Mouse (Mus musculus) intestine, embryonic 16.5 days (tissue): ENCODE data around the gene Gm3752. TPM values are rescaled to one million over a fixed set of nuclear protein-coding genes. Genes with fewer than 3 reads are reported as not detected.
"Not testable (repeated sequence)": the region's sequence is repeated elsewhere in the genome, so short reads cannot be mapped to it uniquely, and the experiment has no call there.

Experiments used
- ATAC-seq: fragments of 200-750 bp; cut with Nextera tagmentation; 2 replicates; pipeline ENCODE4 v1.8.0; 2017; ENCODE audit warnings: moderate TSS enrichment, moderate library complexity
- H3K27ac ChIP-seq: fragments of 300-500 bp; sonication (generic); 2 replicates; pipeline ENCODE4 v1.5.1; 2014; ENCODE audit warnings: mild to moderate bottlenecking, low read length
- H3K27me3 ChIP-seq: fragments of 300-500 bp; sonication (generic); replicated peaks from 2 replicates; pipeline ENCODE4 v1.6.1; 2014; ENCODE audit warnings: low read length, control low read depth, mixed read lengths; ENCODE audit not compliant: control insufficient read depth, insufficient read depth
- H3K36me3 ChIP-seq: fragments of 300-500 bp; sonication (generic); 2 replicates; pipeline ENCODE4 v1.6.1; 2014; ENCODE audit warnings: low read length, control low read depth; ENCODE audit not compliant: control insufficient read depth, insufficient read depth
- H3K4me1 ChIP-seq: fragments of 300-500 bp; sonication (generic); 2 replicates; pipeline ENCODE4 v1.6.1; 2014; ENCODE audit warnings: low read length, control low read depth, mixed read lengths; ENCODE audit not compliant: control insufficient read depth, insufficient read depth
- H3K4me2 ChIP-seq: fragments of 300-500 bp; sonication (generic); 2 replicates; pipeline ENCODE4 v1.6.1; 2014; ENCODE audit warnings: low read depth, low read length, control low read depth
- H3K4me3 ChIP-seq: fragments of 300-500 bp; sonication (generic); 2 replicates; pipeline ENCODE4 v1.5.1; 2014; ENCODE audit warnings: mild to moderate bottlenecking, low read length
- H3K9ac ChIP-seq: fragments of 300-500 bp; sonication (generic); 2 replicates; pipeline ENCODE4 v1.6.1; 2014; ENCODE audit warnings: low read depth, low read length
- H3K9me3 ChIP-seq: fragments of 300-500 bp; sonication (generic); 2 replicates; pipeline ENCODE4 v1.6.1; 2016; ENCODE audit warnings: low read length, control low read depth; ENCODE audit not compliant: control insufficient read depth
- WGBS: fragments of 180-500 bp; shearing (Covaris S2); extraction: QIAGEN DNeasy Blood & Tissue Kit; methylation state at CpG from one replicate; pipeline ENCODE4 v1.1.7; 2014; 5-methylcytosine and 5-hydroxymethylcytosine counted together
- polyA plus RNA-seq: library from polyadenylated mRNA; unstranded; fragments of >200 nt; fragmentation: Nextera tagmentation; extraction: Ambion mirVana; gene quantifications from 2 replicates; pipeline ENCODE4 v1.2.1, GENCODE M21; 2015

The Gm3752 gene
- polyA plus RNA-seq: not detected in 2 replicates

DNA sequence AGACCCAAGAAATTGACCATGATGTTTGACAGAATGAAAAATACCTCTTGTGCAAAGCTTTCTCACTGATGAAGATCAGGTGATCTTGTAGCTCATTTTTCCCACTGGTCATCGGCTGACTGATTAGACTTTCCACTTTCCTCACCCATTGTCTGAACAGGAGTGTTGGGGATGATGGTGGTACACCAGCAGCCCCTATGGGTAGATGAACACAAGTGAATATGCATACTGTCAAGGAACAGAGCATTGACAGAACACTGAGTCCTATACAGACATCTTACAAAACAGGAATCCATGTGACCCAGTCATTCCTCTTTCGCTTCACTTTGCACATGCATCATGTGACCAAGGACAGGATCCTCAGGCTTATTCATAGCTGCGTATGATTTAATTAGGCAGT lies at the start of gene Gm3752:
Gene Gm3752, minus strand, starts transcription at position 101 of the 400 bp plus-strand sequence.
- H3K9ac ChIP-seq, H3K4me3 ChIP-seq, H3K4me2 ChIP-seq, H3K4me1 ChIP-seq, ATAC-seq, H3K9me3 ChIP-seq, H3K36me3 ChIP-seq, H3K27ac ChIP-seq, H3K27me3 ChIP-seq: not testable (repeated sequence)
- WGBS: 73% methylated on average over 1 of the region's 3 CpGs

DNA sequence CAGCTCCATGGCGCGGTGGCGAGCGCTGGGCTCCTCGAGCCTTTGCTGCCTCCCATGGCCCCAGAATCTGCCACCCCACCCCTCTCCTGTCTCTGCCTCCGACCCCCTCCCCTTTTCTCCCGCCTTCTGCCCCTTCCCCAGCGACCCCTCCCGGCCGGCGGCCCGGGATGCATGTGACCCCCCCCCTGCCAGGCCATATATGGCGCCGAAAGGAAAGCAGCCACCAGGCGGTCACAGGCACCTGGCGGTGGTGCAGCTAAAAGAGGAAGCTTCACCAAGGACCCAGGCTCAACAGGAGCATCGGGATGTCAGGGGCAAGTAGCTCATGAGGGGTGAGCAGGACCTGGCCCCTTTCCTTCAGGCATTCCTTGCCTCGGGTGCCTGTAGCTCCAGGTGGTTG lies 5.2 kb upstream of the Gm3752 start:
- not testable (repeated sequence) for H3K9ac ChIP-seq, H3K27me3 ChIP-seq, H3K27ac ChIP-seq, ATAC-seq, H3K36me3 ChIP-seq, H3K4me1 ChIP-seq, H3K9me3 ChIP-seq
- Histone ChIP-seq H3K4me3 (peak overlapping the region; percentile 26), H3K4me2 (peak overlapping the region; percentile 52)
- WGBS: 0% methylated on average over 12 of the region's 18 CpGs

DNA sequence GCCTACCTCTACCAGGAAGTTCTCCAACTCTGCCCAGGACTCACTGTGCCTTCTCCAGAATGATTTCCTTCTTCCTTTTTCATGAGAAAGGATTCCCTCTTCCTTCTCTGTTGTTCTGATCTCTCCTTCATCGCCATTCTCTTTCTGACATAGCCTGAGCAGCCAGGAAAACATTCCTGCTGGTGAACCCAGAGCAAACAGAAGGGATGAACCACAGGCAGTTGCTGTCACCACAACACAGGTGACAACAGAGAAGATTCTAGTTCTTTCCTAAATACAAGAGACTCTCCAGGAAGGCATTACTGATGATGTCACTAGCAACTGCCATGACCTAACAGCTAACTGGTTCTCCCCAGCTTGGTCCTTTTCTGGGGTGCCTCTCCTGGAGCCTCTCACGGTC lies 32.7 kb downstream of the Gm3752 start, which contains the start of gene Gm3755:
Gene Gm3755, minus strand, starts transcription at position 101 of the 400 bp plus-strand sequence.
- H3K4me1 ChIP-seq, H3K36me3 ChIP-seq, H3K4me3 ChIP-seq, H3K27me3 ChIP-seq, H3K9me3 ChIP-seq, H3K9ac ChIP-seq, ATAC-seq, H3K27ac ChIP-seq, H3K4me2 ChIP-seq: not testable (repeated sequence)
- no CpG with 5 or more reads among the region's 2 CpGs for WGBS

DNA sequence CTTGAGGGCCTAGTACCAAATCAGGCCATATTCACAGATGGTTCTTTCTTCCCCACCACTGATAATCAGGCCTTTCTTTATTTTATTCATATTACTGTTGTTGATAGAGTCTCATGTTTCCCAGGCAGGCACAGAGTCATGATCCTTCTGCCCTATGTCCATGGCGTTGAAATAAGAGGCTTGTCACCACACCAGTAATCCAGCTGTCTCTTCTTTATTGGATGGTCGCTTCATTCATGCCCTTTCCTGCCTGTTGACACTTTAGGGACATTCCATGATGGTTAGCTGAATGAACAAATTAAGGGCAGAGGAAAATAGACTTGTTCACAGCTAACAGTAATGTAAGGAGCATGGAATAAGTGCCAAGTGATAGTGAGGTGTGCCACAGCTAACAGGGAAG lies 61.1 kb downstream of the Gm3752 start:
- not testable (repeated sequence) for H3K4me3 ChIP-seq, ATAC-seq, H3K27me3 ChIP-seq, H3K27ac ChIP-seq, H3K4me2 ChIP-seq, H3K9ac ChIP-seq, H3K36me3 ChIP-seq, H3K9me3 ChIP-seq, H3K4me1 ChIP-seq
- 78% methylated on average over 2 of the region's 2 CpGs for WGBS

Other genes with a start within 250 kb of the Gm3752 start
- gene Gm3727, start 219.0 kb downstream of the Gm3752 start, polyA plus RNA-seq: not detected in 2 replicates
- 0.35 and 0.56 TPM in 2 replicates for gene Gm3739, start 168.7 kb downstream of the Gm3752 start, polyA plus RNA-seq
- not detected in 2 replicates for gene Gm5797, start 151.4 kb downstream of the Gm3752 start, polyA plus RNA-seq
- gene Gm8374, start 118.6 kb downstream of the Gm3752 start, polyA plus RNA-seq: not detected in 2 replicates
- not detected in 2 replicates for gene Gm3755, start 32.8 kb downstream of the Gm3752 start, polyA plus RNA-seq
- 0.34 and 0.37 TPM in 2 replicates for gene Gm3558, start 84.8 kb upstream of the Gm3752 start, polyA plus RNA-seq
- not detected in 2 replicates for gene Gm10338, start 111.8 kb upstream of the Gm3752 start, polyA plus RNA-seq
- not detected in 2 replicates for gene Gm10128, start 160.2 kb upstream of the Gm3752 start, polyA plus RNA-seq